Comparison of ENCODE assay signal across 8 mouse cellular contexts in genomic region chr4:131115247-131115646, GRCm38 (mm10).
DNase-seq lines count a peak whose midpoint lies in the region; ATAC-seq and TF ChIP-seq lines count a peak whose summit lies in the region.

No protein-coding gene starts in this region.

- no peak overlapping the region for H3K27ac ChIP-seq in hindbrain, embryonic 11.5 days (ENCODE audit: low read depth, low read length)
- no peak overlapping the region for H3K27ac ChIP-seq in hindbrain, embryonic 13.5 days
- H3K27ac ChIP-seq in ES-Bruce4 (ENCODE audit: insufficient read depth, low read length): no peak overlapping the region
- H3K27ac ChIP-seq in lung, postnatal 0 days (ENCODE audit: low read length): no peak overlapping the region

- WGBS in hindbrain, embryonic 11.5 days: 11% methylated on average over 5 of the region's 5 CpGs
- WGBS in hindbrain, embryonic 13.5 days: 15% methylated on average over 5 of the region's 5 CpGs
- 7% methylated on average over 5 of the region's 5 CpGs for WGBS in lung, postnatal 0 days

- no peaks in the 10 kb centered on the region for H3K9me3 ChIP-seq in hindbrain, embryonic 11.5 days (ENCODE audit: control insufficient read depth, low read length)
- H3K9me3 ChIP-seq in hindbrain, embryonic 13.5 days: no peaks in the 10 kb centered on the region
- H3K9me3 ChIP-seq in ES-Bruce4 (replicated peaks; ENCODE audit: control insufficient read depth, insufficient read depth, low read length, poor library complexity, severe bottlenecking): no peaks in the 10 kb centered on the region; the same call in 1 of the 2 replicates
- H3K9me3 ChIP-seq in lung, postnatal 0 days (ENCODE audit: low read length): no peaks in the 10 kb centered on the region

- no peak overlapping the region for H3K4me2 ChIP-seq in hindbrain, embryonic 11.5 days (replicated peaks; ENCODE audit: low read depth, low read length)
- no peak overlapping the region for H3K4me2 ChIP-seq in hindbrain, embryonic 13.5 days
- no peak overlapping the region for H3K4me2 ChIP-seq in lung, postnatal 0 days (replicated peaks; ENCODE audit: low read depth, low read length)

- no peaks in the 10 kb centered on the region for H3K4me1 ChIP-seq in hindbrain, embryonic 11.5 days (replicated peaks; ENCODE audit: control insufficient read depth, insufficient read depth, low read length)
- H3K4me1 ChIP-seq in hindbrain, embryonic 13.5 days (replicated peaks): peaks cover 21% of the 10 kb centered on the region
- H3K4me1 ChIP-seq in ES-Bruce4 (ENCODE audit: control insufficient read depth, insufficient read depth, low read length): no peaks in the 10 kb centered on the region
- H3K4me1 ChIP-seq in lung, postnatal 0 days (ENCODE audit: insufficient read depth, low read depth, low read length): no peaks in the 10 kb centered on the region

- no peak overlapping the region for H3K4me3 ChIP-seq in hindbrain, embryonic 11.5 days (ENCODE audit: low read depth, low read length)
- no peak overlapping the region for H3K4me3 ChIP-seq in hindbrain, embryonic 13.5 days
- H3K4me3 ChIP-seq in ES-Bruce4 (ENCODE audit: low read depth, low read length): no peak overlapping the region
- no peak overlapping the region for H3K4me3 ChIP-seq in lung, postnatal 0 days (ENCODE audit: low read depth, low read length)

- TF ChIP-seq CTCF in ES-Bruce4 (IDR thresholded peaks at IDR 0.05; ENCODE audit: low read depth, low read length): no peak
- no peak for TF ChIP-seq CTCF in lung, postnatal 0 days (IDR thresholded peaks at IDR 0.05)

- intact Hi-C loops in heart, postnatal 36 days (cut with DNase I): no loop called here

- DNase-seq in hindbrain, embryonic 11.5 days (ENCODE audit: low spot score): peak; percentile 79
- DNase-seq in adrenal gland, postnatal 4 days (ENCODE audit: low spot score in 2 of 2): peak; percentile 38 to 60
- DNase-seq in heart, postnatal 36 days: peak; percentile 56 to 73
- DNase-seq in lung, postnatal 0 days (ENCODE audit: low spot score): peak; percentile 84
- DNase-seq in thymus, postnatal 25 days: peak; percentile 40
- DNase-seq in cerebellum, postnatal 36 days: no peak

- H3K9ac ChIP-seq in hindbrain, embryonic 11.5 days (ENCODE audit: low read depth, low read length): no peak overlapping the region
- H3K9ac ChIP-seq in hindbrain, embryonic 13.5 days: no peak overlapping the region
- H3K9ac ChIP-seq in ES-Bruce4 (ENCODE audit: low read depth, poor library complexity, severe bottlenecking): no peak overlapping the region
- H3K9ac ChIP-seq in lung, postnatal 0 days (replicated peaks; ENCODE audit: low read depth): no peak overlapping the region

- TF ChIP-seq EP300 in ES-Bruce4 (IDR thresholded peaks at IDR 0.05; ENCODE audit: insufficient read depth, low read depth, low read length): peak; percentile 13; the same call in 1 of the 2 replicates
- no peak for TF ChIP-seq EP300 in lung, postnatal 0 days (IDR thresholded peaks at IDR 0.05)

- no peak for TF ChIP-seq POLR2A in ES-Bruce4 (IDR thresholded peaks at IDR 0.05; ENCODE audit: insufficient read depth, low read length)

- H3K27me3 ChIP-seq in hindbrain, embryonic 11.5 days (ENCODE audit: control insufficient read depth, insufficient read depth, low read length): no peaks in the 10 kb centered on the region
- H3K27me3 ChIP-seq in hindbrain, embryonic 13.5 days: 0 out of 2 replicates have a peak, but pooled peaks cover 5% of the 10 kb centered on the region
- H3K27me3 ChIP-seq in ES-Bruce4 (ENCODE audit: control insufficient read depth, insufficient read depth, low read length, poor library complexity, severe bottlenecking): no peaks in the 10 kb centered on the region
- no peaks in the 10 kb centered on the region for H3K27me3 ChIP-seq in lung, postnatal 0 days (replicated peaks; ENCODE audit: insufficient read depth, low read length)

- no peak for ATAC-seq in hindbrain, embryonic 11.5 days (ENCODE audit: low FRiP score)
- ATAC-seq in hindbrain, embryonic 13.5 days (ENCODE audit: low FRiP score): no peak
- ATAC-seq in lung, postnatal 0 days: peak; percentile 28; the same call in 1 of the 2 replicates

- H3K36me3 ChIP-seq in hindbrain, embryonic 11.5 days (ENCODE audit: control insufficient read depth, insufficient read depth, low read length): no peaks in the 10 kb centered on the region
- H3K36me3 ChIP-seq in hindbrain, embryonic 13.5 days: no peaks in the 10 kb centered on the region
- no peaks in the 10 kb centered on the region for H3K36me3 ChIP-seq in ES-Bruce4 (ENCODE audit: control insufficient read depth, insufficient read depth, low read length, poor library complexity, severe bottlenecking)
- no peaks in the 10 kb centered on the region for H3K36me3 ChIP-seq in lung, postnatal 0 days (ENCODE audit: insufficient read depth, low read length)

Comparison
In these comparisons a context has a peak if more than half of its experiments do, and no peak if none do; other contexts are left out.
1. DNase-seq: peak in hindbrain, embryonic 11.5 days (single experiment), adrenal gland, postnatal 4 days (2 of 2), heart, postnatal 36 days (2 of 2), lung, postnatal 0 days (single experiment) and thymus, postnatal 25 days (single experiment); none in cerebellum, postnatal 36 days (0 of 2).